9 mouse cellular contexts compared by ENCODE assay signal in genomic region chr17:29488257-29488977, GRCm38 (mm10). TPM values are rescaled to one million over a fixed set of nuclear protein-coding genes. Genes with fewer than 3 reads are reported as not detected.
DNase-seq lines count a peak whose midpoint lies in the region; ATAC-seq and TF ChIP-seq lines count a peak whose summit lies in the region.
"Had no signal": no experiment of that assay in that cellular context is flagged by ENCODE, and none has a peak within 500 bp of the region (broad histone marks: within the 10 kb centered on the region; RNA-seq: fewer than 3 reads in every experiment).

No protein-coding gene starts in this region.

- H3K4me2 ChIP-seq in hindbrain, embryonic 12.5 days (replicated peaks), result peak overlapping the region; percentile 75; the same call in 1 of the 2 replicates
- no peak overlapping the region for H3K4me2 ChIP-seq in hindbrain, postnatal 0 days (ENCODE audit: low read depth, low read length)
- H3K4me2 ChIP-seq in liver, embryonic 13.5 days, result peak overlapping the region; percentile 93

- no peak for TF ChIP-seq CTCF in hindbrain, postnatal 0 days (IDR thresholded peaks at IDR 0.05; ENCODE audit: low read depth)
- no peak for TF ChIP-seq CTCF in E14TG2a.4 (conservative IDR thresholded peaks at IDR 0.05; ENCODE audit: low read length)

- peak overlapping the region; percentile 48 for H3K27ac ChIP-seq in hindbrain, embryonic 12.5 days
- H3K27ac ChIP-seq in hindbrain, postnatal 0 days, result no peak overlapping the region
- H3K27ac ChIP-seq in embryonic facial prominence, embryonic 10.5 days (replicated peaks), result peak overlapping the region; percentile 98
- peak overlapping the region; percentile 97 for H3K27ac ChIP-seq in liver, embryonic 13.5 days

- no peak overlapping the region for H3K4me3 ChIP-seq in hindbrain, embryonic 12.5 days
- H3K4me3 ChIP-seq in hindbrain, postnatal 0 days (ENCODE audit: low read length), result no peak overlapping the region
- H3K4me3 ChIP-seq in E14TG2a.4 (replicated peaks; ENCODE audit: low read length), result 0 out of 2 replicates have a peak overlapping the region, but pooled peaks have one; percentile 85
- H3K4me3 ChIP-seq in embryonic facial prominence, embryonic 10.5 days, result peak overlapping the region; percentile 95
- H3K4me3 ChIP-seq in liver, embryonic 13.5 days (replicated peaks), result peak overlapping the region; percentile 79

- no peak for ATAC-seq in hindbrain, embryonic 12.5 days (ENCODE audit: low FRiP score)
- ATAC-seq in hindbrain, postnatal 0 days, result no peak
- no peak for ATAC-seq in liver, embryonic 13.5 days (ENCODE audit: low read depth)

- H3K36me3 ChIP-seq in hindbrain, embryonic 12.5 days, result no peaks in the 10 kb centered on the region
- H3K36me3 ChIP-seq in hindbrain, postnatal 0 days (ENCODE audit: insufficient read depth, low read length), result no peaks in the 10 kb centered on the region
- H3K36me3 ChIP-seq in E14TG2a.4 (ENCODE audit: insufficient read depth, low read length), result peaks cover 22% of the 10 kb centered on the region
- peaks cover 4% of the 10 kb centered on the region for H3K36me3 ChIP-seq in embryonic facial prominence, embryonic 10.5 days (replicated peaks)
- H3K36me3 ChIP-seq in liver, embryonic 13.5 days, result peaks cover 24% of the 10 kb centered on the region

- H3K9ac ChIP-seq in hindbrain, embryonic 12.5 days, result no peak overlapping the region
- H3K9ac ChIP-seq in hindbrain, postnatal 0 days (replicated peaks; ENCODE audit: low read length), result no peak overlapping the region
- peak overlapping the region; percentile 93 for H3K9ac ChIP-seq in liver, embryonic 13.5 days

- 75% methylated on average over 8 of the region's 8 CpGs for WGBS in hindbrain, embryonic 12.5 days
- 83% methylated on average over 8 of the region's 8 CpGs for WGBS in hindbrain, postnatal 0 days
- WGBS in embryonic facial prominence, embryonic 10.5 days, result 79% methylated on average over 8 of the region's 8 CpGs
- WGBS in liver, embryonic 13.5 days (ENCODE audit: insufficient replicate concordance), result 81% methylated on average over 8 of the region's 8 CpGs

- H3K27me3 ChIP-seq in hindbrain, embryonic 12.5 days, result no peaks in the 10 kb centered on the region
- H3K27me3 ChIP-seq in hindbrain, postnatal 0 days (ENCODE audit: insufficient read depth, low read length), result no peaks in the 10 kb centered on the region
- H3K27me3 ChIP-seq in E14TG2a.4 (ENCODE audit: insufficient read depth, low read length), result no peaks in the 10 kb centered on the region
- H3K27me3 ChIP-seq in embryonic facial prominence, embryonic 10.5 days (replicated peaks; ENCODE audit: low read depth, poor library complexity, severe bottlenecking), result no peaks in the 10 kb centered on the region
- no peaks in the 10 kb centered on the region for H3K27me3 ChIP-seq in liver, embryonic 13.5 days

- no peaks in the 10 kb centered on the region for H3K9me3 ChIP-seq in hindbrain, embryonic 12.5 days (replicated peaks)
- H3K9me3 ChIP-seq in hindbrain, postnatal 0 days (ENCODE audit: low read length), result no peaks in the 10 kb centered on the region
- H3K9me3 ChIP-seq in E14TG2a.4 (ENCODE audit: low read length), result no peaks in the 10 kb centered on the region
- H3K9me3 ChIP-seq in embryonic facial prominence, embryonic 10.5 days, result no peaks in the 10 kb centered on the region
- no peaks in the 10 kb centered on the region; the same call in 1 of the 2 replicates for H3K9me3 ChIP-seq in liver, embryonic 13.5 days (replicated peaks)

- no peak for DNase-seq in hindbrain, postnatal 0 days (ENCODE audit: low spot score)
- DNase-seq in embryonic facial prominence, embryonic 10.5 days (ENCODE audit: low spot score), result no peak
- DNase-seq in liver, embryonic 13.5 days, result no peak
- no peak for DNase-seq in frontal cortex, adult 2 months (ENCODE audit: extremely low spot score in 1 of 2, low spot score in 1 of 2)
- no peak for DNase-seq in layer of hippocampus, adult 11-12 months (ENCODE audit: low spot score)
- no peak for DNase-seq in adrenal gland, postnatal 14 days
- DNase-seq: thymus, postnatal 25 days had no signal

- H3K4me1 ChIP-seq in hindbrain, embryonic 12.5 days, result peaks cover 20% of the 10 kb centered on the region
- peaks cover 3% of the 10 kb centered on the region; the same call in 1 of the 2 replicates for H3K4me1 ChIP-seq in hindbrain, postnatal 0 days (ENCODE audit: insufficient read depth, low read length)
- H3K4me1 ChIP-seq in E14TG2a.4 (replicated peaks; ENCODE audit: low read depth, low read length), result peaks cover 59% of the 10 kb centered on the region
- peaks cover 35% of the 10 kb centered on the region for H3K4me1 ChIP-seq in embryonic facial prominence, embryonic 10.5 days
- H3K4me1 ChIP-seq in liver, embryonic 13.5 days (replicated peaks), result peaks cover 56% of the 10 kb centered on the region

RNA-seq across cellular contexts. Expression of gene Pim1, which starts 2.1 kb away (rescaled TPM):
- 17.8 and 19.2 TPM in 2 replicates for polyA plus RNA-seq in hindbrain, embryonic 12.5 days (2016; fragmentation: Nextera tagmentation; extraction: Ambion mirVana)
- total RNA-seq in hindbrain, postnatal 0 days (2014; rRNA removed), result 15.4 and 18.9 TPM in 2 replicates
- polyA plus RNA-seq in hindbrain, postnatal 0 days (2015; fragmentation: Nextera tagmentation; extraction: Ambion mirVana), result 14.6 and 16.8 TPM in 2 replicates
- 31.6 and 33.2 TPM in 2 replicates for polyA plus RNA-seq in embryonic facial prominence, embryonic 10.5 days (2016; fragmentation: Nextera tagmentation; extraction: Ambion mirVana)
- polyA plus RNA-seq in liver, embryonic 13.5 days (2015; fragmentation: Nextera tagmentation; extraction: Ambion mirVana), result 105 and 110 TPM in 2 replicates
- polyA plus RNA-seq in frontal cortex, adult 2 months (2012; rRNA removed), result 3.2 and 3.7 TPM in 2 replicates
- 104 and 129 TPM in 2 replicates for total RNA-seq in adrenal gland, postnatal 14 days (2021)

Comparison
In these comparisons a context has a peak if more than half of its experiments do, and no peak if none do; other contexts are left out.
1. H3K4me3 ChIP-seq: peak in E14TG2a.4 (single experiment), embryonic facial prominence, embryonic 10.5 days (single experiment) and liver, embryonic 13.5 days (single experiment); none in hindbrain, embryonic 12.5 days (single experiment) and hindbrain, postnatal 0 days (single experiment).